Mouse (Mus musculus) monocyte, adult 2 months (primary cell): ENCODE data around the gene Timp1.

Source experiments
- DNase-seq, 2 experiments: peaks; one replicate each; pipeline ENCODE4 v3.0.0; 2022; ENCODE audit warnings: low spot score in 2 of 2, low read depth in 1 of 2

The Timp1 gene

DNA sequence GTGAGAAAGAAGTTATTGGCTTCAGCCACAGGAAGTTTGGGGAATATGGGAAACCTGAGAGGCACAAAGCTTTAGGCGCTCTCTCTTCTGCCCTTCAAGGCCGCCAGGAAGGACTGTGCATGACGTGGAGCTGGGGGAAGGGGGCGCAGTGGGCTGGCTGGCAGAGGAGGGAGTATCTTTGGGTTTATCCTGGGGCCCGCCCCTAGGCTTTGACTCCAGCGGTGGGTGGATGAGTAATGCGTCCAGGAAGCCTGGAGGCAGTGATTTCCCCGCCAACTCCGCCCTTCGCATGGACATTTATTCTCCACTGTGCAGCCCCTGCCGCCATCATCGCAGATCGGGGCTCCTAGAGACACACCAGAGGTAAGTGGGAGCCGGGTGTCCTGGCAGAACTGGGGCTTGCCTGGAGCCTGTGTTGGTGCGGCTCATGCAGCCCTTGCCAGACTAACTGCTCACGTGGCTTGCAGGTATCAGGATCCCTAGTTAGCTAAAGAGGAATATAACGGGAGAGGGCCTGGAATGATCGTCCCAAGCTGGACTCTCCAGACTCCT, at the start of gene Timp1:
Gene Timp1 (plus strand): TSS at position 205 of the 552 bp plus-strand sequence.
- DNase-seq = no peak

DNA sequence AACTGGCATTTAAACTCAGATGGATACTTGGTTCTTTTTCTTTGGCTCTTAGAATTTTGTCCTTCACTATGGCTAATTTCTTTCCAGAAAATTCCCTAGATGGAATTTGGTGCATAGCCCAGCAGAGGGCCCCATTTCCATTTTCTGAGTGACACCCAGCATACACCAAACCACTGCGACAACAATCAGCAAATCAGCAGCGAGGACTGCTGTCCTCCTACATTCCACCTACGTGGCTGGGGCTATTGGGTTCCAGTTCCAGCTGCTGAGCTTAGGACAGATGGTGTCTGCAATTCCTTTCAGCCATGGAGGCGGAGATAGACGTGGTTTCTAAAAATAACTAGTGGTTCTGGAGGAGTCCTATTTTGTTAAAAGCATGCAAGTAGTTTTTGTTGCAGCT, 41.0 kb upstream of the Timp1 start:
- no peak for DNase-seq

- no peak for DNase-seq
Observed at GRCm38 (mm10) chrX:20847232-20847631, 22.7 kb upstream of the Timp1 start.

DNA sequence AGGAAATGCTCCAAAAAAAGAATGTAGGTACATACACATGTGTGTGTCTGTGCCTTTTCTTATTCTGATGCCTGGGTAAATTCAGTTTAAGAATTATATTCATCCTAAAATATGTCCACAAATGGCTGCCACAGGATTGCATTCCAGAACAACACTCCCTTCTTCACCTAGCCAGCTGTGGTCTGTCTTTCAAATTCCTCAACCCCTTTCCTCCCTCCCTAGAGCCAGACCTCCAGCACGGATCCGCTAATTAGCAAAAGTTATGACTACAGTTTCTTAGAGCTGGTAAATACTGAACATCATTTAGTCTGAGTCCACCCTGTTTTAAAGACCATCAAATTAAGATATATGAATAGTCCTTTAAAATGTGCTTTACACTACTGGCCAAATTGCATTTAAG, 22.1 kb upstream of the Timp1 start:
- DNase-seq = no peak

GRCm38 (mm10) chrX:20848256-20848984, 21.5 kb upstream of the Timp1 start:
- peak; percentile 78 to 84 for DNase-seq

DNA sequence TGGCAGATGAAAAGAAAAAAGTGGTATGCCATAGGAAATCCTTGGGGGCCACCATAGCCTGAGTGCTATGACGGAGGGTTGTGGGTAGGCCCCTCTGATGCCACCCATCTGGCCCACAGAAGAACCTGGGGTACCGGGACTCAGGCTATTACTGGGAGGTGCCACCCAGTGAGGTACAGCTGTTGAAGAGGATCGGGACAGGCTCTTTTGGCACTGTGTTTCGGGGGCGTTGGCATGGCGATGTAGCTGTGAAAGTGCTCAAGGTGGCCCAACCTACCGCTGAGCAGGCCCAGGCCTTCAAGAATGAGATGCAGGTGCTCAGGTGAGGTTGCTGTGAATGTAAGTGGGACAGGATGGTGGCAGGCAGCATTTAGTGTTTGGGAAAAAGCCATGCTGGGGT, 16.2 kb upstream of the Timp1 start:
- DNase-seq = no peak

DNA sequence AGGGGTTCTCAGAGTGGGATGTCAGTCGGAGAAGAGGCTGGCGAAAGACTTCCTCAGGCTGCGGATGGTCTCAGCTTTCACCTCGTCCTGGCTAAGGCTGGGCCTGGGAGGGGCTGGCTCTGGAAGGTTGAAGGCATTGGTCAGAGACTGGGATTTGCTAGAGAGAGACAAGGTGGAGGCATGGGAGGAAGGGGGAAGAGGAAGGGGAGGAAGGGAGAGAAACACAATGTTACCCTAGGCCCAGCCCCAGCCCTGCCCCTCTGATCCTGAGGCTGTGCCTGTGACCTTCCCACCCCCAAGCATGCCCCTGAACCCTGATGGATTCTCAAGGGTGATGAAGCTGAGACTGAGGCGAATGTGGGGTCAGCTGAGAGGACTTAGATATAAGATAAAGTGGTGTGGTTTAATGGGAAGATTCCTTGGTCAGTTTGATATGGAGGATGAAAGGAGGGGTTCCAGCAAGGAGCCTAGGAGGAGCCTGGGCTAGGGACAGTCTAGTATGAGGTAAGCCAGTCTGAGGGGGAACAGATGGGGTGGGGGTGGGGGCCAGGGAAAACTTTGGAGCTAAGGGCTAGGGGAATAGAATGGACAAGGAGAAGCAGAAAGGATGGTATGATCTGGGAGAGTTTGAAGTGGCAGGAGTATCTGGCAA, 8.4 kb upstream of the Timp1 start:
- no peak for DNase-seq

GRCm38 (mm10) chrX:20862105-20863065, 7.6 kb upstream of the Timp1 start:
- DNase-seq = no peak

GRCm38 (mm10) chrX:20863161-20864101, 6.5 kb upstream of the Timp1 start:
- DNase-seq = no peak

- no peak for DNase-seq
Observed at GRCm38 (mm10) chrX:20868091-20868490, 1.9 kb upstream of the Timp1 start.

DNA sequence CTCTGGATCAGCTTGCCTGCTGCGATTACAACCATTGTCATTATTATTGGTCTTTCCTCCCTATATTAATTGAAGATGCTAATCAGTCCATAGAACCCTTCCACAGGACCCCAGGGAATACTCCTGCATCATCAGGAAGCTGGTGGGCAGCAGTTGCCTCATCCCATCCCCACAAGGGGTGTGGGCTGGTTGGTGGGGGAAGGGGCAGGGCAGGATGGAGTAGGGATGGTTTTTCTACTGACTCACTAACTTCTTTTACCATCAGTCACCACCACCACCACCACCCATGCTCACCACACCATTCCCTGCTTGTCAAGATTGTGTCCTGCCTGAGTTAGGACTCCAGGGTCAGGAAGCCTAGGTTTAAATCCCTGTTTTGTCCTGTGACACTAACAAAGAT, 763 bp upstream of the Timp1 start:
- no peak for DNase-seq

DNA sequence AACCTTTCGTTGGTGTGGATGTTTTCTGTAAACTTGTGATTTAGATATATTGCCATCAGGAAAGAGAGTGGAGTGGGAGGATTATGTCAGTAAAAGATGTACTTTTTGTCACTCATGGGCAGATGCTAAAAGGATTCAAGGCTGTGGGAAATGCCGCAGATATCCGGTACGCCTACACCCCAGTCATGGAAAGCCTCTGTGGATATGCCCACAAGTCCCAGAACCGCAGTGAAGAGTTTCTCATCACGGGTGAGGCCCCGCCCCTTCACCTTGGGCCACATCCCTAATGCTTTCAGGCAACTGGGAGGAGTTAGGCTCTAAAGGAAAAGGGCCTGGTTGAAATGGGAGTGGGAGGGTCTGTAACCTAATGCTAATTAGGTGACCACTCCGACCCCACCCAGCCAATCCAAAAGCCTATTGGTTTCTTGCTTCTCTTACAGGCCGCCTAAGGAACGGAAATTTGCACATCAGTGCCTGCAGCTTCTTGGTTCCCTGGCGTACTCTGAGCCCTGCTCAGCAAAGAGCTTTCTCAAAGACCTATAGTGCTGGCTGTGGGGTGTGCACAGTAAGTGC, 3.0 kb downstream of the Timp1 start:
- no peak for DNase-seq

GRCm38 (mm10) chrX:20875241-20875640, 5.3 kb downstream of the Timp1 start:
- no peak for DNase-seq

- no peak for DNase-seq
Observed at GRCm38 (mm10) chrX:20910074-20910473, 40.1 kb downstream of the Timp1 start.

DNA sequence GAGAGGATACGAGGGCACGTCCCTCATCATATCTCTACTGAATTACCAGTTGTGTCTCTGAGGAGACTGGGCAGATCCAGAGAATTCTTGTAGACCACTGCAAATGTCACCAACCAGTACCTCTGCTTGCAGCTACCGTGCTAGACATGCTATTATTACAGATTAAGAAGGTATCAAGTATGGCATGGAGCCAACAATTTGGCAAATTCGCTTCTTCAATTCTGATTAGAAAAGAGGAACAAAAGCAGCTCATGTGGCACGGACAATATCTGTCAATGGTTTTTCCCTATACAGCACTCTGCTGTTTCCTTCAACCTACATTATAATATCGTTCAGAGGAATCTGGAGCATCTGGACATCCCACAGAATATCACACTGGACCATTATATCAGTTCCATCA, 43.8 kb downstream of the Timp1 start:
- no peak for DNase-seq

- DNase-seq = no peak
Observed at GRCm38 (mm10) chrX:20915075-20915474, 45.1 kb downstream of the Timp1 start.

GRCm38 (mm10) chrX:20920249-20920843, 50.4 kb downstream of the Timp1 start:
- DNase-seq = no peak

DNA sequence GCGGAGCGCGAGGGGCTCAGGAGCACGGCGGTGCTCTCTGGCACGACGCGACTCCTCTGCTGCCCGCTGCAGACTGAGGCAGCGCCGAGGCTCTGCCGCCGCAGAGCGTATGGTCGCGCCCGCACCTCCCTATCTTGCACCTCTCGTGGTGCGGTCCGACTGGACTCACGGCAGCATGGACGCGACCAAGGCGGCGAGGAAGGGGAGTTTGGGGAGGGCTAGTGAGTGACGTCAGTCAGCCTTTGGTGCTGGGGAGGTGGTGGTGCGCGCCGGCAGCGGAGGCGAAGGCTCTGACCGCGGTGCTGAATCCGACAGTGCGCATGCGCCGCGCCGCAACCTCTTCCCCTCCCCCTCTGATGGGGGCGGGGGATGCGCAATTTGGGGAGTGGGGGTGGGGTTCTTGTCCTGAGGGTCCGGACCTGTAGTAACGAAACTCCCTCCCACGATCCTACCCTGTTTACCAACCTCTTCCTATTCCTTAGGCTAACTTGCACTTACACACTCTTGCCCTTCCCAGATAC, 50.9 kb downstream of the Timp1 start, which contains the start of gene Syn1:
Gene Syn1 (minus strand): TSS at position 161 of the 521 bp plus-strand sequence.
- DNase-seq = peak; percentile 14 to 42

GRCm38 (mm10) chrX:20921366-20921765, 51.4 kb downstream of the Timp1 start:
- DNase-seq = no peak
